Mouse (Mus musculus) myocyte (in vitro differentiated cells): Measurements from ENCODE around the gene Senp7. TPM values are rescaled to one million over a fixed set of nuclear protein-coding genes. Genes with fewer than 3 reads are reported as not detected.

Source experiments
- H3K27me3 ChIP-seq: one replicate; pipeline ENCODE4 v1.6.1; 2011; ENCODE audit not compliant: control insufficient read depth, insufficient read depth, insufficient read length
- H3K36me3 ChIP-seq: one replicate; pipeline ENCODE4 v1.6.1; 2011; ENCODE audit not compliant: control insufficient read depth, insufficient read depth
- H3K4me2 ChIP-seq: one replicate; pipeline ENCODE4 v1.6.1; 2011; ENCODE audit warnings: low read depth, control low read depth
- H3K4me3 ChIP-seq: one replicate; pipeline ENCODE4 v1.5.1; 2011; ENCODE audit warnings: mild to moderate bottlenecking, control low read depth, moderate library complexity
- H3K79me2 ChIP-seq: one replicate; pipeline ENCODE4 v1.6.1; 2011; ENCODE audit not compliant: control insufficient read depth, insufficient read depth
- H3ac ChIP-seq: one replicate; pipeline ENCODE4 v1.6.1; 2011; ENCODE audit not compliant: control insufficient read depth, insufficient read length
- CEBPB ChIP-seq: IDR thresholded peaks from 2 replicates; pipeline ENCODE4 v1.6.1; 2011; ENCODE audit warnings: mild to moderate bottlenecking, moderate library complexity; ENCODE audit not compliant: poor library complexity, insufficient read depth, severe bottlenecking
- E2F4 ChIP-seq: IDR thresholded peaks from one replicate; pipeline ENCODE4 v1.6.1; 2011; ENCODE audit warnings: mild to moderate bottlenecking, control low read depth, moderate library complexity; ENCODE audit not compliant: insufficient read depth
- MAX ChIP-seq: IDR thresholded peaks from one replicate; pipeline ENCODE4 v1.6.1; 2011; ENCODE audit warnings: low read depth, mild to moderate bottlenecking, control low read depth
- MYOD1 ChIP-seq, 3 experiments: IDR thresholded peaks; one replicate each; pipeline ENCODE4 v1.6.1; 2011; ENCODE audit warnings: control low read depth in 2 of 3, low read depth in 2 of 3, mild to moderate bottlenecking in 2 of 3, moderate library complexity in 1 of 3; ENCODE audit not compliant: insufficient read length in 2 of 3, control insufficient read depth in 1 of 3
- MYOG ChIP-seq, 3 experiments: IDR thresholded peaks; one replicate each; pipeline ENCODE4 v1.6.1; 2011; ENCODE audit warnings: control low read depth in 2 of 3, low read depth in 2 of 3, mild to moderate bottlenecking in 2 of 3; ENCODE audit not compliant: insufficient read length in 2 of 3, control insufficient read depth in 1 of 3, insufficient read depth in 1 of 3
- POLR2A ChIP-seq: IDR thresholded peaks from one replicate; pipeline ENCODE4 v1.6.1; 2011; ENCODE audit warnings: low read depth, mild to moderate bottlenecking, control low read depth, moderate library complexity; ENCODE audit not compliant: insufficient read length
- POLR2AphosphoS2 ChIP-seq: IDR thresholded peaks from one replicate; pipeline ENCODE4 v1.6.1; 2011; ENCODE audit warnings: low read depth, control low read depth; ENCODE audit not compliant: insufficient read length
- REST ChIP-seq: IDR thresholded peaks from one replicate; pipeline ENCODE4 v1.6.1; 2011; ENCODE audit warnings: mild to moderate bottlenecking, control low read depth, moderate library complexity; ENCODE audit not compliant: insufficient read depth, insufficient read length
- SRF ChIP-seq: IDR thresholded peaks from one replicate; pipeline ENCODE4 v1.6.1; 2011; ENCODE audit warnings: low read depth; ENCODE audit not compliant: control insufficient read depth, insufficient read length
- TCF12 ChIP-seq: IDR thresholded peaks from one replicate; pipeline ENCODE4 v1.6.1; 2011; ENCODE audit warnings: mild to moderate bottlenecking, control low read depth; ENCODE audit not compliant: poor library complexity, insufficient read depth, severe bottlenecking
- TCF3 ChIP-seq: IDR thresholded peaks from one replicate; pipeline ENCODE4 v1.6.1; 2011; ENCODE audit warnings: low read depth, control low read depth; ENCODE audit not compliant: insufficient read length
- USF1 ChIP-seq: IDR thresholded peaks from one replicate; pipeline ENCODE4 v1.6.1; 2011; ENCODE audit warnings: low read depth, mild to moderate bottlenecking, control low read depth, moderate library complexity
- polyA plus RNA-seq: library from polyadenylated mRNA; unstranded; fragments of >200 nt; fragmentation: generic; extraction: Trizol; gene quantifications from one replicate; pipeline ENCODE4 v1.2.1, GENCODE M21; 2012; ENCODE audit warnings: missing spikeins

Senp7 gene
- polyA plus RNA-seq, 1 experiment, result 4.0 TPM

DNA sequence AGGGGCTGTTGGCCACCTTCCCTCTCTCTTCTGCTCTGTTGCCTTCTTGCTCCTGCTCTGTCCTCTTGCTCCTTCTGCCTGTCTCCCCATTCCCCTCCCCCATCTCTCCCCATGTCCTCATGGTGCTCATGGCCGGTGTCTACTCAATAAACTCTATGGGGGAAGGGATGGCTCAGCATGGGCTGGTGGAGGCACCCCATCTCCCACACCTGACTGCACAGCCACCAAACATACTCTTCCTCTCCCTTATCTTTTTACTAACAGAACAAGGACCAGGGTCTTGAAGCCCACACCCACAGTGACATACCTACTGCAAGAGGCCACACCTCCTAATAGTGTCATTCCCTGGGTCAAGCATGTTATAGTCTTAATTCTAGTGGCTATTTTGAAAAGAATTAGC, 26.0 kb downstream of the Senp7 start:
- no peak for TF ChIP-seq REST
- TF ChIP-seq SRF, result no peak
- TF ChIP-seq MAX, result no peak
- TF ChIP-seq USF1, result no peak
- no peak for TF ChIP-seq TCF12
- no peak for TF ChIP-seq MYOG (IDR thresholded peaks at IDR 0.05; ENCODE audit: control insufficient read depth in 1 of 3, insufficient read depth in 1 of 3, insufficient read length in 2 of 3, low read depth in 2 of 3)
- TF ChIP-seq CEBPB, result no peak
- no peak for TF ChIP-seq MYOD1 (IDR thresholded peaks at IDR 0.05; ENCODE audit: control insufficient read depth in 1 of 3, insufficient read length in 2 of 3, low read depth in 2 of 3)
- no peak for TF ChIP-seq POLR2A
- TF ChIP-seq TCF3, result no peak
- no peak for TF ChIP-seq E2F4
- TF ChIP-seq POLR2AphosphoS2, result no peak
- H3K79me2 ChIP-seq, result peaks cover 19% of the 10 kb centered on the region

DNA sequence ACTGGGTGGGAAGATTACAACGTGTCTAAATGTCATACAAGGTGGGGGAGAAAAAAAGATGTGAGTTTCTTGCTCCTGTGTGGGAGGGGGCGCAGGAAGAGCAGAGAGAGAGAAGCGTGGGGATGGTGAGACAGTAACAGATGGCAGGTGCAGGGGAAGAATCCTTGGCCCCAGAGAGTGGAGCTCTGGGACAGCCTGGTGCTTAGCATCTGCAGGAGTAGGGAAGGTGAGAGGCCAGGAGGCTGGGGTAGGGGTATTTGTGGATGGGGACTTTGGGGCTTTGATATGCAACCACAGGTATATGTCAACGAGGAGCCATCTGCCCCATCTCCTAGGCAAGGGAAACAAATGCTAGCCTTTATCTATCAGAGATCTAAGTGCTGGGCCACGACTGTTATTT, 26.4 kb downstream of the Senp7 start:
- Histone ChIP-seq H3K36me3 (no peaks in the 10 kb centered on the region), H3K79me2 (peaks cover 22% of the 10 kb centered on the region), H3ac (no peak overlapping the region), H3K27me3 (no peaks in the 10 kb centered on the region), H3K4me3 (peak overlapping the region; percentile 86), H3K4me2 (peak overlapping the region; percentile 85)
- TF ChIP-seq TCF3 (no peak), POLR2A (no peak), MYOG (IDR thresholded peaks at IDR 0.05; ENCODE audit: control insufficient read depth in 1 of 3, insufficient read depth in 1 of 3, insufficient read length in 2 of 3, low read depth in 2 of 3) (no peak), E2F4 (no peak), MAX (no peak), CEBPB (no peak)

More for the DNA sequence above, 26.0 kb downstream of the Senp7 start:
- Histone ChIP-seq H3K36me3 (no peaks in the 10 kb centered on the region), H3K27me3 (no peaks in the 10 kb centered on the region), H3ac (no peak overlapping the region), H3K4me2 (no peak overlapping the region), H3K4me3 (no peak overlapping the region)

DNA sequence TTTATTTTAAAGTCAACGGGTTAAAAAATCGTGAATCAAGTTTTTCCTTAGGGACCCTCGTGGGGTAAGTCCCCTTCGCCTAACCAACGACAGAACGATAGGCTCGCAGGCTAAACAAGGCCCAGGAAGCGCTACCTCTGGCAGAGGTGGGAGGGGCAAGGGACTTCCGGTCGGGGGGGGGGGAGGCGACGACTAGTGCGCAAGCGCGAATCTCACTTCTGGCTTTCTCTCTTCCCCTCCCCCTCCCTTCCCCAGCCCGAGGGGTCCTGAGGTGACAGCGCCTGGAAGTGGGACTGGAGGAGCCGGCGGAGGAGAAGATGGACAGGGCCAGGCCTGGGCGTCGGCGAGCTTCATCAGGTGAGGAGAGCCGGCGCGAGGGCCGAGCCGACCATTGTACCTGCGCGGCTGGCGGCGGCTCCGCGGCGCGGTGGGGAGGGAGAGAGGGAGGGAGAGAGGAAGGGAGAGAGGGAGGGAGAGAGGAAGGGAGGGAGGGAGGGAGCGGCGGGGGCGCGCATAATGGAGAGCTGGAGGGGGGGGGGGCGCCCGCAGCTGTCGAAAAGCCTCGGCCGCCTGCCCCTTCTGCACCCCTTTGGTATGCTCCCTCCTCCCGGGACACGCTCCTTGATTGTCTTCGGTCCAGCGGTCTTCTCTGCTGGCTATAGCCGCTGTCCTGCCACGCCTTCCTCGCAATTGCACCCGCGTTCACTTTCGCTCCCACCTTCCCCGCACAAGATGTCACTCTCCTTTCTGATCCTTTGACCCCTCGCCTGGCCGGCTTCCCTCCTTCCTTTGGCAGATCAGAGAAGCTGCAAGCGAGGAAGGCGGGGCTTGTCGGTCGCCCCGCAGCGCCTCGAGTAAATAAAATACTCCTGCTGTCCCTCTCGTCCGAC, 27.3 kb downstream of the Senp7 start:
- Histone ChIP-seq H3K4me3 (peak overlapping the region; percentile 86), H3K4me2 (peak overlapping the region; percentile 100), H3ac (peak overlapping the region; percentile 30), H3K79me2 (peaks cover 22% of the 10 kb centered on the region), H3K27me3 (no peaks in the 10 kb centered on the region), H3K36me3 (no peaks in the 10 kb centered on the region)
- TF ChIP-seq TCF3 (no peak), MYOD1 (IDR thresholded peaks at IDR 0.05; ENCODE audit: control insufficient read depth in 1 of 3, insufficient read length in 2 of 3, low read depth in 2 of 3) (peak in 2 of 3 experiments; percentile 55 to 59), E2F4 (no peak), TCF12 (no peak), MAX (no peak), MYOG (IDR thresholded peaks at IDR 0.05; ENCODE audit: control insufficient read depth in 1 of 3, insufficient read depth in 1 of 3, insufficient read length in 2 of 3, low read depth in 2 of 3) (peak in 2 of 3 experiments; percentile 2 to 57), SRF (no peak), POLR2A (peak; percentile 41), USF1 (no peak), POLR2AphosphoS2 (peak; percentile 28), CEBPB (no peak), REST (no peak)

DNA sequence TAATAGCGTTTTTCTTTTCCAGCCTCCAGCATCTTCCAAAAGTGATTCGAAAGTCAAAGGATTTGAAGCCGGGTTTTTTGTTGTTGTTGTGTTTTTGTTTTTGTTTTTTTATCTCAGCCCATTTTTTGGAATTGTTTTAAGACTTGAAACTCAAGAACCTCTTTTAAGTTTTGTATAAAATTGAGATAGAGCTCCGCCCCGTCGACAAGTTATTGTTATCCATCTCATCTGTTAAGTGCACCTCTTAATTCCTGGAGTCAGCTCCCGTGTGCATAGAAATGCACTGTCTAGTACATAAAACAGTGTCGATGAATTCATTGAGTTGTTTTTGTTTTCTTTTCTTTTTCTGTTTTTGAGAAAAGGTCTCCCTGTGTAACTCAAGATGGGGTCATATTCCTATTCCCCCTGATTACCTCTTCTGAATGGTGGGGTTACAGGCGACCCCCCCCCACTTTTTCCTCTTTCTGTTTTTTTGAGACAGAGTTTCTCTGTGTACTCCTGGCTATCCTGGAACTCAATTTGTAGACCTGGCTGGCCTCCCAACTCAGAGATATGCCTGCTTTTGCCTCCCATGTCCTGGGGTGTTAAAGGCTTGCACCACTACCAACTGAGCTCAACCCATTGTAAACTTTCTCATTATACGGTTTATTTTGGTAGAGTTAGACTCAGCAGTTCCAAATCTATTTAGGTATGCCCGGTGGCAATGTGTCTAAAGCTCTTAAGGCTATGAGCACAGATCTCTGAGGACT, 28.2 kb downstream of the Senp7 start:
- TF ChIP-seq POLR2A, result no peak
- no peak for TF ChIP-seq MAX
- no peak for TF ChIP-seq TCF12
- no peak for TF ChIP-seq E2F4
- no peak for TF ChIP-seq MYOD1 (IDR thresholded peaks at IDR 0.05; ENCODE audit: control insufficient read depth in 1 of 3, insufficient read length in 2 of 3, low read depth in 2 of 3)
- TF ChIP-seq POLR2AphosphoS2, result no peak
- no peak for TF ChIP-seq REST

More for the DNA sequence above, 28.2 kb downstream of the Senp7 start:
- H3ac ChIP-seq, result peak overlapping the region; percentile 30
- no peaks in the 10 kb centered on the region for H3K36me3 ChIP-seq
- H3K4me2 ChIP-seq, result peak overlapping the region; percentile 100
- peaks cover 22% of the 10 kb centered on the region for H3K79me2 ChIP-seq
- no peaks in the 10 kb centered on the region for H3K27me3 ChIP-seq
- peak overlapping the region; percentile 86 for H3K4me3 ChIP-seq
